Mouse (Mus musculus): Measurements from ENCODE around the gene Adrm1. TPM values are rescaled to one million over a fixed set of nuclear protein-coding genes. Genes with fewer than 3 reads are reported as not detected.
"Not testable (repeated sequence)": the region's sequence is repeated elsewhere in the genome, so short reads cannot be mapped to it uniquely, and the experiment has no call there.

The Adrm1 gene
- polyA plus RNA-seq, 1 experiment = 88.2 TPM

DNA sequence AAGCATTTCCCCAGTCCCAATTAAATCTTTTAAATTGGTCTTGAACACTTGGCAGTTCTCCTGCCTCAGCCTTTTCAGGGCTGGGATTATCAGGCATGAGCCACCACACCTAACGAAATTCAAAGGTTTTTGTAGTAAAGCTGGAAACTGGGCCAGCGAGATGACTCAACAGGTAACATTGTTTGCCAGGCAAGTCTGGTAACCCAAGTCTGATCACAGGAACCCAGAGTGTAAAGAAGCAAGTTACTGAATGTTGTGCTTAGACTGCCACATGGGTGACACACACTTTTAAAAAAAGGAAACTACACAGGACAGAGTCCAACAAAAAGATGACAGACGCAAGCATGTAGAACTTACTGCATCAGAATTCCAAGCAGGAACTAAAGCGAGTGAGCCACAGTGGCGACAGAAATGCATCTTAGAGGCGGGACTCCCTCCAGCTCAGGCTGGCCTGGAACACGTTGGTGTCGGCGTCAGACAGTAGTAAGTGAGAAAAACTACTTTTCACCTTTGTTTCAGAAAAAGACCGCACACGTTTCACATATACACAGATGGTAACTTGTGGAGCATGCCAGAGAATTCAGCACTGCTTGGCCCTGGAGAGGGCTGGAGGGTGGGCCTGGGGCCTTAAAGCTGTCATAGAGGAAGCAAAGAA is 1.0 kb upstream of the Adrm1 start:
- 94% methylated on average over 11 of the region's 11 CpGs for WGBS
- no peaks in the 10 kb centered on the region for H3K27me3 ChIP-seq (ENCODE audit: control insufficient read depth, insufficient read depth, low read length)
- no peak for DNase-seq (ENCODE audit: low read depth in 1 of 2, low spot score in 2 of 2)
- TF ChIP-seq CTCF (IDR thresholded peaks at IDR 0.05; ENCODE audit: extremely low read depth, insufficient read depth, insufficient read length, insufficient replicate concordance) (no peak), POLR2A (IDR thresholded peaks at IDR 0.05; ENCODE audit: low read depth, low read length) (no peak)
- H3K4me1 ChIP-seq (ENCODE audit: control insufficient read depth, insufficient read depth, insufficient read length) = peaks cover 11% of the 10 kb centered on the region; the same call in 1 of the 2 replicates
- H3K4me3 ChIP-seq (ENCODE audit: extremely low read depth, insufficient read depth, insufficient read length) = no peak overlapping the region
- H3K36me3 ChIP-seq (ENCODE audit: control insufficient read depth, insufficient read depth, low read length) = peaks cover 6% of the 10 kb centered on the region
- no peak overlapping the region for H3K27ac ChIP-seq (ENCODE audit: insufficient read depth, low read length)

- Histone ChIP-seq H3K27ac (ENCODE audit: insufficient read depth, low read length) (peak overlapping the region; percentile 85), H3K27me3 (ENCODE audit: control insufficient read depth, insufficient read depth, low read length) (no peaks in the 10 kb centered on the region), H3K4me1 (ENCODE audit: control insufficient read depth, insufficient read depth, insufficient read length) (peaks cover 11% of the 10 kb centered on the region; the same call in 1 of the 2 replicates), H3K4me3 (ENCODE audit: extremely low read depth, insufficient read depth, insufficient read length) (peak overlapping the region; percentile 86), H3K36me3 (ENCODE audit: control insufficient read depth, insufficient read depth, low read length) (peaks cover 13% of the 10 kb centered on the region)
- DNase-seq (ENCODE audit: low read depth in 1 of 2, low spot score in 2 of 2) = no peak
- WGBS = under 1% methylated on average over 80 of the region's 80 CpGs
- TF ChIP-seq POLR2A (IDR thresholded peaks at IDR 0.05; ENCODE audit: low read depth, low read length) = peak; percentile 79
- TF ChIP-seq CTCF (IDR thresholded peaks at IDR 0.05; ENCODE audit: extremely low read depth, insufficient read depth, insufficient read length, insufficient replicate concordance) = no peak
These were observed 311 bp downstream of the Adrm1 start for GRCm38 (mm10) chr2:180171522-180172070.

DNA sequence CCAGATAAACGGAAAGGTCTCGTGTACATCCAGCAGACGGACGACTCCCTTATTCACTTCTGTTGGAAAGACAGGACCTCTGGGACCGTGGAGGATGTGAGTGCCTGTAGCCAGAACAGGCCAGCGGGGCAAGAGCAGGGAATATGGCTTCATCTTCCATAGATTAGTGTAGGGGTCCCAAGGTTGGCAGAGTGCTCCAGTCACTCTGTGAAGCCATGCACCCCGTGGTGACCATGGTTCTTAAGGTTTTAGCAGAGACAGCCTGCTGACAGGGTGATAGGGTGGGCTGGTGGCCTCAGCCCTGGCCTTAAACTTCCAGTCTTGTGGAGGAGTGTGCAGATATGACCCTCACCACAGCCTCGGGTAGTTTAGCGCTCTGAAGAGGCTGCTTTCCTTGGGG is 867 bp downstream of the Adrm1 start:
- Histone ChIP-seq H3K4me3 (ENCODE audit: extremely low read depth, insufficient read depth, insufficient read length) (peak overlapping the region; percentile 86), H3K27ac (ENCODE audit: insufficient read depth, low read length) (no peak overlapping the region; the same call in 1 of the 2 replicates), H3K4me1 (ENCODE audit: control insufficient read depth, insufficient read depth, insufficient read length) (peaks cover 11% of the 10 kb centered on the region; the same call in 1 of the 2 replicates), H3K36me3 (ENCODE audit: control insufficient read depth, insufficient read depth, low read length) (peaks cover 19% of the 10 kb centered on the region), H3K27me3 (ENCODE audit: control insufficient read depth, insufficient read depth, low read length) (no peaks in the 10 kb centered on the region)
- TF ChIP-seq POLR2A (IDR thresholded peaks at IDR 0.05; ENCODE audit: low read depth, low read length) (no peak), CTCF (IDR thresholded peaks at IDR 0.05; ENCODE audit: extremely low read depth, insufficient read depth, insufficient read length, insufficient replicate concordance) (no peak)
- DNase-seq (ENCODE audit: low read depth in 1 of 2, low spot score in 2 of 2) = no peak
- 5% methylated on average over 9 of the region's 9 CpGs for WGBS

DNA sequence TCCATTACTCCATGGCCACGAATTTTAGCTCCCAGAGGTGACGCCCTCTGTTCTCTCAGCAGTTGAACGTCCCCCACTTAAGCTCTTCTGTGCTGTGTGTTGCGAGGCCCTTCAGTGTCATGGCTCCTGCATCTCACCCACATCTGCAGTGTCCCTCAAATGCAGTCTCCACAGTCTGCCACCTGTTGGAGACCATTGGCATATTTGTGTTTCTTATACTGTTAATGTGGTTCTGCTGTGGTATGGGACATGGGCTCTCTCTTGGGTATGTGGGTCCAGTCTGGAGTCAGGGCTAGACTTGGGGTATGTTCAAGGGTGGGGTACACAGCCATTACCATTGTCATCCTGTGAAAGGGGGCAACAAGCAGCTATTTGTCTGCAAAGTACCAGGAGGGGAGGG is 1.9 kb downstream of the Adrm1 start:
- DNase-seq (ENCODE audit: low read depth in 1 of 2, low spot score in 2 of 2) = no peak
- H3K4me3 ChIP-seq (ENCODE audit: extremely low read depth, insufficient read depth, insufficient read length) = no peak overlapping the region; the same call in 1 of the 2 replicates

DNA sequence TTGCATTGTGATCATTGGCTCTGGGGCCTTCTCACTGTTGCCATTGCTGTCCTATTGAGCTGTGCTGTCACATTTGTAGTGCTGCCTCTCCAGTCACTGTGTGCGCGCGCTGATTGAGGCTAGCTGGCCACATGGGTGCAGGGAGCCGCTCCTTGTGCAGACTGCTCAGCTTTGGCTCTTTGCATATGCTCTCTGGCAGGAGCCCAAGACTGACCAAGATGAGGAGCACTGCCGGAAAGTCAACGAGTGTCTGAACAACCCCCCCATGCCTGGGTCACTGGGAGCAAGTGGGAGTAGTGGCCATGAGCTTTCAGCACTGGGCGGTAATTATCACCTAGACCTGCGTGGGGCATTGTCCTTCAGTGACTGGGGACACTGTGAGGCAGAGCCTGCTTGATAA is 2.4 kb downstream of the Adrm1 start:
- not testable (repeated sequence) for H3K4me3 ChIP-seq (ENCODE audit: extremely low read depth, insufficient read depth, insufficient read length); H3K27me3 ChIP-seq (ENCODE audit: control insufficient read depth, insufficient read depth, low read length); DNase-seq (ENCODE audit: low read depth in 1 of 2, low spot score in 2 of 2); H3K27ac ChIP-seq (ENCODE audit: insufficient read depth, low read length)
- WGBS = 89% methylated on average over 8 of the region's 8 CpGs
- Histone ChIP-seq H3K36me3 (ENCODE audit: control insufficient read depth, insufficient read depth, low read length) (peaks cover 22% of the 10 kb centered on the region), H3K4me1 (ENCODE audit: control insufficient read depth, insufficient read depth, insufficient read length) (peaks cover 11% of the 10 kb centered on the region; the same call in 1 of the 2 replicates)

More for the DNA sequence above, 1.9 kb downstream of the Adrm1 start:
- Histone ChIP-seq H3K27ac (ENCODE audit: insufficient read depth, low read length) (no peak overlapping the region), H3K4me1 (ENCODE audit: control insufficient read depth, insufficient read depth, insufficient read length) (peaks cover 11% of the 10 kb centered on the region; the same call in 1 of the 2 replicates), H3K27me3 (ENCODE audit: control insufficient read depth, insufficient read depth, low read length) (no peaks in the 10 kb centered on the region), H3K36me3 (ENCODE audit: control insufficient read depth, insufficient read depth, low read length) (peaks cover 22% of the 10 kb centered on the region)
- WGBS = 77% methylated on average over 4 of the region's 4 CpGs
- no peak for TF ChIP-seq CTCF (IDR thresholded peaks at IDR 0.05; ENCODE audit: extremely low read depth, insufficient read depth, insufficient read length, insufficient replicate concordance)
- no peak for TF ChIP-seq POLR2A (IDR thresholded peaks at IDR 0.05; ENCODE audit: low read depth, low read length)

GRCm38 (mm10) chr2:180174121-180174520 is 2.8 kb downstream of the Adrm1 start:
- TF ChIP-seq POLR2A (IDR thresholded peaks at IDR 0.05; ENCODE audit: low read depth, low read length) (no peak), CTCF (IDR thresholded peaks at IDR 0.05; ENCODE audit: extremely low read depth, insufficient read depth, insufficient read length, insufficient replicate concordance) (no peak)
- Histone ChIP-seq H3K4me1 (ENCODE audit: control insufficient read depth, insufficient read depth, insufficient read length) (peaks cover 11% of the 10 kb centered on the region; the same call in 1 of the 2 replicates), H3K4me3 (ENCODE audit: extremely low read depth, insufficient read depth, insufficient read length) (no peak overlapping the region), H3K27ac (ENCODE audit: insufficient read depth, low read length) (no peak overlapping the region), H3K36me3 (ENCODE audit: control insufficient read depth, insufficient read depth, low read length) (peaks cover 22% of the 10 kb centered on the region), H3K27me3 (ENCODE audit: control insufficient read depth, insufficient read depth, low read length) (no peaks in the 10 kb centered on the region)
- 98% methylated on average over 5 of the region's 5 CpGs for WGBS
- no peak for DNase-seq (ENCODE audit: low read depth in 1 of 2, low spot score in 2 of 2)

DNA sequence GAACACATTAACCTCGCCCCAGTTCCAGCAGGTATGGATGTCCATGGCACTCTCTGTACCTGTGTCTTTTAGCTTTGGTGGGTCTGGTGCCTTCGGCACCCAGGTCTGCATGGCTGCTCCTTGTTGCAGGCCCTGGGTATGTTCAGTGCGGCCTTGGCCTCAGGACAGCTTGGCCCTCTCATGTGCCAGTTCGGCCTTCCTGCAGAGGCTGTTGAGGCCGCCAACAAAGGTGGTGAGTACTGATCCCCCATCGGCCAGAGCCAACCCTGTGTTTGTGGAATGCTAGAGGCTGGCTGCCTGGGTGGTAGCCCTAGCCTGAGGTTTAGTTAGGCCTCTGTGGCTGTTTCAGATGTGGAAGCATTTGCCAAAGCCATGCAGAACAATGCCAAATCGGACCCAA is 4.4 kb downstream of the Adrm1 start:
- Histone ChIP-seq H3K4me1 (ENCODE audit: control insufficient read depth, insufficient read depth, insufficient read length) (peaks cover 11% of the 10 kb centered on the region; the same call in 1 of the 2 replicates), H3K36me3 (ENCODE audit: control insufficient read depth, insufficient read depth, low read length) (peaks cover 22% of the 10 kb centered on the region), H3K4me3 (ENCODE audit: extremely low read depth, insufficient read depth, insufficient read length) (no peak overlapping the region), H3K27ac (ENCODE audit: insufficient read depth, low read length) (no peak overlapping the region), H3K27me3 (ENCODE audit: control insufficient read depth, insufficient read depth, low read length) (no peaks in the 10 kb centered on the region)
- no peak for DNase-seq (ENCODE audit: low read depth in 1 of 2, low spot score in 2 of 2)
- TF ChIP-seq POLR2A (IDR thresholded peaks at IDR 0.05; ENCODE audit: low read depth, low read length) (no peak), CTCF (IDR thresholded peaks at IDR 0.05; ENCODE audit: extremely low read depth, insufficient read depth, insufficient read length, insufficient replicate concordance) (no peak)
- WGBS = 96% methylated on average over 7 of the region's 7 CpGs
